Mouse (Mus musculus): ENCODE data around the gene Pcdh7. TPM values are rescaled to one million over a fixed set of nuclear protein-coding genes. Genes with fewer than 3 reads are reported as not detected.
"Not testable (repeated sequence)": the region's sequence is repeated elsewhere in the genome, so short reads cannot be mapped to it uniquely, and the experiment has no call there.

The Pcdh7 gene
- polyA plus RNA-seq (2017; shearing (Covaris generic)), result under 1 TPM in 1 of 2 experiments, not detected in 1; 0.06 TPM

DNA sequence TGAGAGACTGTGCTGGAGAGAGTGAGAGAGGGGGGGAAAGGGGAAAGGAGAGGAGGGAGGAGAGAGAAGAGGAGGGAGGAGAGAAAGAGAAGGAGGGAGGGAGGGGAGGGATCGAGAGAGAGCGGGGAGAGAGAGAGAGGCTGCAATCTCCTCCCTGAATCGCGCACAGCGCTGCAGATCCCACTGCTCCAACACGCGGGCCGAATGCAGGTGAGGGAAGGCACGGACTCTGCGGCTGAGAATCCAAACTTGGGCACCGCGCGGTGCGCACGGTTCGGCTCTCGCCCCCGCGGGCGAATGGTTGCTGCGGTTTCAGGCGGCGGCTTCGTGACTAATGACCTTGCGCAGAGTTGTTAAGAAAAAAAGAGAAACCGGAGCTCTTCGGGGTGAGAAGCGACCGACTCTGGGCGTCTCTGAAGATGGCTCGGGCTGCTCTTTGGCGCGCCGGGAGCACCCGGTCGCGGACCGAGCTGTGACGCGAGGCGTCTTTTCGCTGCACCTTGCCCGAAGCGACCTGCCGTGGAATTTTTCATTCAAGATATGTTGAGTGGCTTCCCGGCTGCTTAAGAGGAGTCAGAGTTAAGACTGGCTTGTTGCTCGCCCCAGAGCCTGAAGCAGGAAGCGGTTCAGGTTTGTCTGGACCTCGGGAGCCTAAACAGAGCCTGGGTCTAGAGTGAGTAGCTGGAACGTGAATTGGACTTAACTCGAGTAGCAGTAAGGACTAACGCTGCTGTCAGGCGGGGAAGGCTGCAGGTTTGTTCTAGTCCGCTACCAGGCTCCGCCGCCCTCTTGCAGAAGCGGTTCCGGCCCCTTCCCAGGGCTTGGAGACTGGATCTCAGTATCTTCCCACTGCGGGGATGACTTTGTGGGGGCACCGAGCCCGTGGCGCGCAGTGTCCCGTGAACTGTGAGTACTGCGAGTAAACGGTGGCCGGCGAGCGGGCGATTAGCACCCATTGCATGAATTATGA lies at the start of gene Pcdh7:
Pcdh7 (plus strand) TSS at position 62 of the 970 bp plus-strand sequence.
- no peak for ATAC-seq

DNA sequence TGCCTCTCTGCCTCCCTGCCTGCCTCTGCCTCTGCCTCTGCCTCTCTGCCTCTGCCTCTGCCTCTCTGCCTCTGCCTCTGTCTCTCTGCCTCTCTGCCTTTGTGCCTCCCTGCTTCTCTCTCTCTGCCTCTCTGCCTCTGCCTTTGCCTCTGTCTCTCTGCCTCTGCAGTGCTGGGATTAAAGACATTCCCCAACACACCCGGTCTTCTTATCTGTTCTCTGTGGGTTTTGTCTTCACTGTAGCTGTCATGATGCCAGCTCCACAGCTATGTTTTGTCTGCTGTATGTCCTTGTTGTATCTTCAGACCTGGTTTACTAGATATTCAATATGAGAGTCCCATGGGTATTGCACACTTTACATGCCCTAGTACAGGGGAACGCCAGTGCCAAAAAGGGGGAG lies 40.8 kb upstream of the Pcdh7 start:
- ATAC-seq, result not testable (repeated sequence)

DNA sequence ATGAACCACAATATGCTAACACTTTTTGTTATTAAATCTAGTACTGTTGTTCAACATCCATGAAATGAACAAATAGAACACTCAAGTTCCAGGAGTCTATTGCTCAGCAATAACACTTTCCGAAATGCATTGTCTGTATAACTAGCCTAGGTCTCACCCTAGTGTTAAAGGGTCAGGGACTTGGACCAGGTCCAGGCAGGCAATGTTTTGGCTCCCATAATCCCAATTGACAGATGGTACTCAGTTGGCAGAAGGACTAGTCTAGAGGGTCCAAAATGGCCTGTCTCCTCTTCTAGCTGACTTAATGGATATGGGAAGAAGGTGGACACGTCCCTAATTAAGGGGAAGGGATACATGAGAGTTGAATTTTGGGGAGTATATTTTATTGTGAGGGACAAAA lies 9.4 kb upstream of the Pcdh7 start:
- no peak for ATAC-seq

DNA sequence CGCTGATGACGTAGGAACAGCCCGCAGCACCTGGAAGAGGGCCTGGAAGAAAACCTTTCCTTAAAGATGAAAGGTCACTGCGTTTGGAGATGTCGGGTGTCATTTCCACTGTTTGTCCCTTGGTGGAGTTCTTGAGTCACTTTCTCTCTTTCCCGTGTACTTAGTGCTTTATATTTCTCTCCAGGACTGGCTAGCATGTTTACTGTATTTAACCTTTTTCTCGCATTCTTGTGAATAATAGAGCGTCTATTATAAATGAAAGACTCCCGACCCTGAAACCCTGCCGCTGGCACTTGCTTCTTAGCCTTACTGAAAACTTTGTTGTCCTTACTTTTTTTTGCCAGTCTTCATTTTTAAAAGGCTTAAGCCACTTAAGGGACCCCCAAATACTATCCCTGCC lies 3.8 kb upstream of the Pcdh7 start:
- no peak for ATAC-seq

DNA sequence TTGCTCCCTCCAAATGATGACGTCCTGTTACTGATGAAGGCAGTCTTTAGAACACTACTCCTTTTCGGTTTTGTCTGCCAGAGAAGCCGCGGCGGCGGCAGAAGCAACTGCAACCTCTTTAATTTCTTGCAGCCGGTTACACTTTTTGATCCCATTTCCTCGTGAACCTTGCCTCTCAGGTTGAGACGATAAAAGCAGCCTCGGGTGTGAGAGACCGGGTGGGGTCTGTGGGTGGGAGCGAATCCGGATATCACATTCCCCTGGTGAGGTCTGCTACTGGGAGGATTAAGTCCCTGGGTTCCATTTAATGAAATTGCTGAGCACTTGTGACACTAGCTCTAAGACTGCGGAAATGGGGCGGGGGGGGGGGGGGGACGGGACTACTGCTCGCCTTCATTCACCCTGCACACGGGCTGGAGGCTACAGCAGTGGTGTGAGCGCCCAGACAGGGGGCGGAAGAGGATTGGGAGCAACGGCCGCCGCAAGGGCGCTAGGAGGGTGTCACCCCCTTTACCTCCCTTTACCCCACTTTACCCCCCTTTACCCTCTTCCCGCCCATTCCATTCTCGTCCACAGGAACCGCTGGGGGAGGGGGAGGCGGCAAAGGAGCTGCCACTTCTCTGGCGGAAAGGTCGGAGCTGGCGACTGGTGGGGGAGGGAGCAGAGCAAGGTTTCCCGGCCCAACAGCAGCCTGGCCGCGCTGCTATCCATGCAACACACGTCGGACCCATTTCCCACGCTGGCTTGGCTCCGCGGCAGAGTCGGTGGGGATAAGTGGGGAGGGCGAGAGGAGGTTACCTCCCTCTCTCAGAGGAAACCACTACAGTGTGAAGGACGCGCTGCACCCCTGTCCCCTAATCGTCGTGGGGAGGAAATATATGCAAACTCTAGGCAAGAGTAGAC lies 2.9 kb upstream of the Pcdh7 start:
- no peak for ATAC-seq

DNA sequence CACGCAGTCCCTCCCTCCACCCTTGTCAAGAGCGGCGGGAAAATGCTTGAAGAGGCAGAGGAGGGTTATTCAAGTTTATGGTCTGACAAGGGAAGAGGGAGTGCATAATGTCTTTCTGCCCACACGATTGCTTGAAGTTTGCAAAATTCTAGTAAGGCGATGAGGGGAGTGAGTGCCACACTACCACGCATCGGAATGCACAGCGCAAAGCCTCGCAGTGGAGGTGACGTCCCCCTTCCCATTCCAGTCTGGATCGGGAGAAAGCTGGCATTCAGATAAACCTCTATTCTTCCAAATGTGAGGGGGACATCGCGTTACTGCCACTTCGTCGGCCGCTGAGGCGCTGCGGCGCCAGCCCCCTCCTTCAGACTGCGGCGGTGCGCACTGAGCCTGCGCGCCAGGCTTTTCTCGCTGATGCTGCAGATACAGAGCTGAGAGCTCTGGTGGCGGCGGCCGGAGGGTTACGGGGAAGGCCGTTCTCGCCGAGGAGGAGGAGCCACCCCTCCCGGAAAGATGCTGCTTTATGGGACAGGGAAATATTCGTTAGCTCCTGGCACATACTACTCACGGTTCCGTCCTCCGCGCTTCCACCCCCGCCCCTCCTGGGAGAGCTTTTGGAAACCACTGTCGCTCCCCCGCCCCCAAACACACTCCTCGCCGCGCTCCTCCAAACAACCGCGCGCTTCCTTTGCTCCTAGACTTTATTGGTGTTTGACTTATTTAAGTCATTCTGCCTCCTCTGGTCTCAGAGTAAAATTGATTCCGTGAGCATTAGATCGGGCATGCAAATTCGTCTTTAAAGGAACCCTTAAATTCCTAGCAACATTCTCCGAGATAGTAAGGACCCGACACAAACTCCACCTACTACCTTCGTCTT lies 2.0 kb upstream of the Pcdh7 start:
- no peak for ATAC-seq

DNA sequence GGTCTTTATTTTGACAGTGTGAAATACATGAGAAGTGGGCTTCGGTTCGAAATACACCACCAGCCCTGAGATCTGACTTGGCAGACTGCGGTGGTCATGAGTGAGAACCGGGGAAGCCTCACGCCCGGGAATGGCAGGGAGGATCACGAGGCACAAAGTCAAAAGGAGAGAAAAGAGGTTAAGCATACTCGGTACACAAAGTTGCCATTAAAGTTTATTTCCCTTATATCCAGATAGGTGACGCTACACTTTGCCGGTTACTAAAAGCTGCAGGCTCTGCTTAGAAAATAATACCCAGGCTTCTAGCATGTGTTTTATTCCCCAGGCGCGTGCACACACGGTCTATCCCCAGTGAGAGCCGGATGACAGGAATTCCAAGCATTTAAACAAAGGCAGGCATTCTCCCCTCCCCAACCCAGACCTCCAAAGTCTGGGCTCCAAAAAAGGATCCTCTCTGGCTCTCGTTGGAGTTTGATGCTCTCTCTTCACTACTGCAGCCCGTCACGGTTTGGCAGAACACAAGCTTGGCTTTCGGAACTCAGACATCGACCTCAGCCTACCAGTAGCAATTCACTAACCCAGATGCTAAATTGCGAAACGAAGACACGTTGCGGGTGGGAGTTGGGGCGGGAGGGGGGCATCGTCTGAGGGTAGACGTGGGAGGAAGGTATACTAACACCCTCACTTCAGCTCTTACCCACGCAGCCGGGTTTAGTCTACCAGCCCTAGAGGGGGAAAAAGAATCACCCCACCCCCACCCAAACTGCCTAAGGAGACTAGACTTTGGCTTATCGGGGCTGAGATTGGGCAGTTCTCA lies 1.1 kb upstream of the Pcdh7 start:
- ATAC-seq, result no peak

DNA sequence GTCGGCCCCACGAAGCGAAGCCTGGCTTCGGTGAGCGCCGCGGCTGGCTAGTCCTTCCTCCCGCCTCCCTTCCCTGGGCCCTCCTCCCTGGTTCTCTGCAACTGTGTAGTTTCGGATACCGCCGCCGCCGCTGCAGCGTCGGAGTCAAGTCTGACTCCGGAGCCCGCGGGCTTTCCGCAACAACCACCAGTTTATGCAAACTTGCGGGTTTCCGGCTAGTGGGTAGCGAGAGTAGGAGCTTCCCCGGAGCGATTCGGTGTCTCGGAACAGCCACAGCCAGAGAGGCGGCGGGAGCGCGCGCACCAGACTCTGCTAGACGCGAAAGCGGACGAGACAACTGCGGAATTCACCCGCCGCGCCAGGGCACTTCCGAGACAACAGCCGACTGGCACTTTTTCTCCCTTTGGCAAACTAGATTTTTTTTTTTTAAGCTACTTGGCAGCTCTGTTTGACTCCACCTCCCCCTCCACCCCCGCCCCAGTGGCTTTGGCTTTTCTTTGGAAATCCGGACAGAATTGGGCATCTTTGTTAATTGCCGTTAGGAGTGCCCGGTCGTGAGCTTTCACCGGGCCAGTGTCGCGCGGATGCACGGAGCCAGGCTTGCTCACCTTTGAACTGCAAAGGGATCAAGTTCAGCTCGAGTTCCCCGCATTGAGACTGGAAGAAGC lies 395 bp upstream of the Pcdh7 start:
- ATAC-seq, result peak; percentile 30

DNA sequence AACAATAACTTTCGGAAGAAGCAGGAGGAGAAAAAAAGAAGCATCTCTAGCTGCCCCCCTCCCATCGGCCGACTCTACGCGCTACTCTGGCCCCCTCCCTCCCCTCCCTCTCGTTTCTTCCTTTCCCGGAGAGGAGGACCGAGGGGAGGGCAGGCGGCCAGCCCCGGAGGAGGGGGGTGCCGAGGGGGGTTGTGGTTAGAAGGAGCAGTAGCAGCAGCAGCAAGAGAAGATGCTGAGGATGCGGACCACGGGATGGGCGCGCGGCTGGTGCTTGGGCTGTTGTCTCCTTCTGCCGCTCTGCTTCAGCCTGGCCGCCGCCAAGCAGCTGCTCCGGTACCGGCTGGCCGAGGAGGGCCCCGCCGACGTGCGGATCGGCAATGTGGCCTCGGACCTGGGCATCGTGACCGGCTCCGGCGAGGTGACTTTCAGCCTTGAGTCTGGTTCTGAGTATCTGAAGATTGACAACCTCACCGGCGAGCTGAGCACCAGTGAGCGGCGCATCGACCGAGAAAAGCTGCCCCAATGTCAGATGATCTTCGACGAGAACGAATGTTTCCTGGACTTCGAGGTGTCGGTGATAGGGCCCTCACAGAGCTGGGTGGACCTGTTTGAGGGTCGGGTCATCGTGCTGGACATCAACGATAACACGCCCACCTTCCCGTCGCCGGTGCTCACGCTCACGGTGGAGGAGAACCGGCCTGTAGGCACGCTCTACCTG lies 1.3 kb downstream of the Pcdh7 start:
- no peak for ATAC-seq

DNA sequence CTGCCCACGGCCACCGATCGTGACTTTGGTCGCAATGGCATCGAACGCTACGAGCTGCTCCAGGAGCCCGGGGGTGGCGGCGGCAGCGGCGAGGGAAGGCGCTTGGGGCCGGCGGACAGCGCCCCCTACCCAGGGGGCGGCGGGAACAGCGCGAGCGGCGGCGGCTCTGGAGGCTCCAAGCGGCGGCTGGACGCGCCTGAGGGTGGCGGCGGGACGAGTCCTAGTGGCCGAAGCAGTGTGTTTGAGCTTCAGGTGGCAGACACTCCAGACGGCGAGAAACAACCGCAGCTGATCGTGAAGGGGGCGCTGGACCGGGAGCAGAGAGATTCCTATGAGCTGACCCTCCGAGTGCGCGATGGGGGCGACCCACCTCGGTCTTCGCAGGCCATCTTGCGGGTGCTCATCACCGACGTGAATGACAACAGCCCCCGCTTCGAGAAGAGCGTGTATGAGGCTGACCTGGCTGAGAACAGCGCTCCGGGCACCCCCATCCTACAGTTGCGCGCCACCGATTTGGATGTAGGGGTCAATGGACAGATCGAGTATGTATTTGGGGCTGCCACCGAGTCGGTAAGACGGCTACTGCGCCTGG lies 1.9 kb downstream of the Pcdh7 start:
- no peak for ATAC-seq

DNA sequence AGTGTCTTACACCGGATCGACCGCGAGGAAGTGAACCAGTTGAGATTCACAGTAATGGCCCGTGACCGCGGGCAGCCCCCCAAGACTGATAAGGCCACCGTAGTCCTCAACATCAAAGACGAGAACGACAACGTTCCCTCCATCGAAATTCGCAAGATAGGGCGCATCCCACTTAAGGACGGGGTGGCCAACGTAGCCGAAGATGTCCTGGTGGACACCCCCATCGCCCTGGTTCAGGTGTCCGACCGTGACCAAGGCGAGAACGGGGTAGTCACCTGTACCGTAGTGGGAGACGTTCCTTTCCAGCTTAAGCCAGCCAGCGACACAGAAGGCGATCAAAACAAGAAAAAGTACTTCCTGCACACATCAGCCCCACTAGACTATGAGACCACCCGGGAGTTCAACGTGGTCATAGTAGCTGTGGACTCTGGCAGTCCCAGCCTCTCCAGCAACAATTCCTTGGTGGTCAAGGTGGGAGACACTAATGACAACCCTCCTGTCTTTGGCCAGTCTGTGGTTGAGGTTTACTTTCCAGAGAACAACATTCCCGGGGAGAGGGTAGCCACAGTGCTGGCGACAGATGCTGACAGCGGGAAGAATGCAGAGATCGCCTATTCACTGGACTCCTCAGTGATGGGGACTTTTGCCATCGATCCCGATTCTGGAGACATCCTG lies 2.6 kb downstream of the Pcdh7 start:
- no peak for ATAC-seq

DNA sequence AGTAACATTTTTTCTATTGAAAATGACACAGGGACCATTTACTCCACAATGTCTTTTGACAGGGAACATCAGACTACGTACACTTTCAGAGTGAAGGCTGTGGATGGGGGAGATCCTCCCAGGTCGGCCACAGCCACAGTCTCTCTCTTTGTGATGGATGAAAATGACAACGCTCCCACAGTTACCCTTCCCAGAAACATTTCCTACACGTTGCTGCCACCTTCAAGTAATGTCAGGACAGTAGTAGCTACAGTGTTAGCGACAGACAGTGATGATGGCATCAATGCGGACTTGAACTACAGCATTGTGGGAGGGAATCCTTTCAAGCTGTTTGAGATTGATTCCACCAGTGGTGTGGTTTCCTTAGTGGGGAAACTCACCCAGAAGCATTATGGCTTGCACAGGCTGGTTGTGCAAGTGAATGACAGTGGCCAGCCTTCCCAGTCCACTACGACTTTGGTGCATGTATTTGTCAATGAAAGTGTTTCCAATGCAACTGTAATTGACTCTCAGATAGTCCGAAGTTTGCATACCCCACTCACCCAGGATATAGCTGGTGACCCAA lies 3.5 kb downstream of the Pcdh7 start:
- no peak for ATAC-seq

DNA sequence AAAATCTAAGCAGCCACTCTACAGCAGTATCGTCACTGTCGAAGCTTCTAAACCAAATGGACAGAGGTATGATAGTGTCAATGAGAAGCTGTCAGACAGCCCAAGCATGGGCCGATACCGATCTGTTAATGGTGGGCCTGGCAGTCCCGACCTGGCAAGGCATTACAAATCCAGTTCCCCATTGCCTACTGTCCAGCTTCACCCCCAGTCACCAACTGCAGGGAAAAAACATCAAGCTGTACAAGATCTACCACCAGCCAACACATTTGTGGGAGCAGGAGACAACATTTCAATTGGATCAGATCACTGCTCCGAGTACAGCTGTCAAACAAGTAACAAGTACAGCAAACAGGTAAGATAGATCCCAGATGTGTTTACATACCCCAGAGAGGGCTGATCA lies 4.2 kb downstream of the Pcdh7 start:
- ATAC-seq, result no peak

DNA sequence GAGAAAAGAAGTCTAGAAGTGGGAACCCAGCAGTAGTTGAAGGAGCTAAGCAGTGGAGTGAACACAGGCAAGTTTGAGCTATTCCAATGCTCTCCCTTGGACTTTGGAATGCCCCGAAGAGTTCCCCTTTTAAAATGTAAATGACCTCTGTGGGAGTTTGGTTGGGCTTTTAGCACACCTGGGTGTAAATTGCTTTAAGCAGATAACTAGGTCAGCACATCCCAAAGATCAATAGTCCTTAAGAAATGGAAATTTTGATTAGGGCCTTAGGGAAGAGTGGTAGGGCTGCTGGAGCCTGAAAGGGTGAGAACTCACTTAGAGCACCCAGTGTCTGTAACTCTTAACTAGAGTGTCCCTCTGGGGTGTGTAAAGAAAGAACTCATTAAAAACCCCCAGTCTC lies 15.7 kb downstream of the Pcdh7 start:
- no peak for ATAC-seq

DNA sequence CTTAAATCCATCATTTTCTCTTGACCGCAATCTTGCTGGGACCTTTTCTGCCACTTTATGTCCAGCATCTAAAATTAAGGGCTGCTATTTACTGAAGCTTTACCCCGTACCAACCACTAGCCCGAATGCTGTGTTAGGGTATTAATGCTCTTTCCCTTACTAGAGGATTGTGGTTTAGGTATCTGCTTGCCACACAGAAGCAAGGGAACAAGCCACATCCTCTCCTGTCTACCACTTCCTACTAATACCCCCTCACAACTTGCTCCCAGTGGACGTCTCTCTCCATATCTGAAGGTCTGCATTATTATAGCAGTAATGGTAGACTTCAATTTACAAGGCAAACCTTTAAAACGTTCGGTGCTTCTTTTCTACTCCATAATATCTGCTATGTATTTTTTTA lies 18.0 kb downstream of the Pcdh7 start:
- no peak for ATAC-seq

DNA sequence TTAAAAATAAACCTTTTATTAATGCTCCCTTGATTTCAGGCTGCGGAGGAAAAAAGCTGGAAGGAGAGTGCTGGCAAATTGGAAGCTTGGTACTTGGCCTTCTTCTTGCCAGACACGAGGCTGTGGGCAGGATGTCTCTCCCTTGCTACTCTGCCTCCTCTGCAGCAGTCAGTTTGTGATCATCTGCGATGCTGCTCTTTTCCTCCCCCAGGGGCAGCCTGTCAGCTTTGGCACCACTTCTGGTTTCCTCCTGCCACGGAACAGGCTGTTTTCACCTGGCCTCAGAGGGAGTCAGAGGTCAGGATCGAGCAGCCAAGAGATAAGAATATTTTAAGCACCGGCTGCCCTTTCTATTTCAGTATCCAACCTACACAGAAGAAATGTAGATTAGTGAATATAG lies 25.2 kb downstream of the Pcdh7 start:
- no peak for ATAC-seq

DNA sequence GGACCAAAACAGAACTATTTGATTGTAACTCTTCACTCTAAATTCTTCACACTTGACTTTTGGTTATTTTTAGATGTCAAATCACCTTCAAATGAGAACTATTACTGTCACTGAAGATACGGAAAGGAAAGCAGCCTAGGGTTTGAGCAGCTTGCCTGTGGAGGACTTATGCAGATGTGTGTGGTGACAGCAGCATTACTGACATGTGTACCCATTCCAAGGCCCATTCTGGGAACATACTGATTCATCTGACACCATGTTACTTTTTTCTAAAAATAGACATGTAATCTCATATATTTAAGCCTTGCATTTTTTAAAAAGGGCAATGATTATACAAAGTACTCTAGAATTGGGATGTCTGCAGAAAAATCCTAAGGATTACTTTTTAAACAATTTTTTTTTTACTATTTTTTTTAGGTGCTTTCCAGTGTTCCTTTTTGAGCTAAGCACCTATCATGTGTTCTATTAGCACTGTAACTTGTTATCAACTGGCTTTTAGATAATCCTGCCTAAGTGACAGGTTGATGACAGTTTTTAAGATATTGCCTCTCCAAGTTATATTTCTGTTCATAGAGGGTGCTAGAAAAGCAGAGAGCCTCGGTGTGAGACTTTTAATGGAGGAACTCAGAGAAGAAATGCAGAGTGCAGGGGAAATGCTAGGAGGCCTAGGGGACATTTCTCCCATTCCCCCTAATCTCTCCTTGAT lies 26.3 kb downstream of the Pcdh7 start:
- ATAC-seq, result no peak

DNA sequence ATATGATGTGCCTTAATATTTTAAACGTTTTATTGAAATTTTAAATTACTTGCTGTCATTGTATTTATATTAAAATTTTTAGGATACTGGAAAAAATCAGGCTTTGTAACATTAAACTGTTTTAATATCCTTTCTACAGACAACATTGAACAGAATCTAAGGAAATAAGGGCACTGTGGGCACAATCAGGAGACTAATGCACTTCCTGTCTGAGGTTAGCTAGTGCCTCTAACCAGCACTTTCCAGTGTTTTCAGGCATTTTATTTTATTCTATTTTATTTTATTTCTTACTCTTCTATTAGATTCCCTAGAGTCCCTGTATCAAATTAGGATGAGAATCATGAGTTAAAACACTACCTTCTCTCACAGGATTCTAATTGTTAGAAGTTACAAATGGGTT lies 28.1 kb downstream of the Pcdh7 start:
- ATAC-seq, result no peak
